Mouse (Mus musculus) cerebellum, adult 9-11 months (tissue): ENCODE measurements around the gene Tgfb1.
"Not testable (repeated sequence)": the region's sequence is repeated elsewhere in the genome, so short reads cannot be mapped to it uniquely, and the experiment has no call there.

ENCODE experiments used
- DNase-seq: peaks from one replicate; pipeline ENCODE4 v3.0.0; 2022

The Tgfb1 gene

DNA sequence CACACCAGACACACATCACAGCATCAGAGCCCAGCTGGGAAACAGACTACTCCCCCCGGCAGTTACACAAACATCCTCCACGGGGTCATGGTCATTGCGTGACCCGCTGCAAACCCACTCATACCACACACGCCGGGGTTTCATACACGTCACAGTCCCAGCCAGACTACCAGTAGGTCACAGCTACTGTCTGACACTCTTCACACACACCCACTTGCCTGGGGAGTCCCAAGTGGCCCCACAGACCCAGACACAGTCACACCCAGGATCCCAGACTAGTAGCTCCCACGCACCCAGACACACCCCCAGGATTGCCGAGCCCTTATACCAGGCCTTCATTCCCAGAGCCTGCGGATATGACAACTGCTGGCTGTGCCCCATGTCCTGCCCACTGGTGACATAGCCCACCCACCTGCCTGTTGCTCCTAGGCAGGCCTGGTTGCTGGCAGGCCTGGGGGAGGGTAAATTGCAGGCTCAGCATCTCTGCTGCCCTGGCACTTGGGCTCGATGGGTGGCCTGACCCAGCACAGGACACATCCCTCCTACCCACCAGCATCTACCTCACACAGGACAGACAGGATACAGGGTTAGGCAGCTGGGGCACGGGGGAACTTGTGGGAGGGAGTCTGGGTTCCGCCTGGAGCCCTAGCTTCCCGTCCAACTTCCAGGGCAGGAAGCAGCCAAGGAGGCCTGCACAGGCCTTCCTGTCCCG, 20.9 kb downstream of the Tgfb1 start:
- DNase-seq, result no peak

DNA sequence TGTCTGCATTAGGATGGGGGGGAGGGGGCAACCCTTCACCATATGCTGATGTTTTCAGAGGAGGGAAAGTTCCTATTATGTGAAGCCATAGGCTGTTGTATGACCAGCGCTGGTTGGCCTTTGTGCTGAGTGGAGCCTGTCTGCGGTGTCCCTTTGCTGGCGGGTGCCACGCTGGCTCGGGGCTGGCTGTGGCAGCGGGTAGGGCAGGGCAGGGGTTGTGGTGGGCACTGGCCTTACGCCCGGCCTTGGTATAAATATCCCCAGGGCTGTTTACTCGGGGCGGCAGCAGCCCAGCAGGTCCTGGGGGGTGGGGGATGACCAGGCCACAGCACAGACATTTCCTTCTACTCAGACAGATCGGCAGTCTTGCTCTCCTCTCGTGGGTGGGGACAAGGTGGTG, 23.2 kb downstream of the Tgfb1 start:
- DNase-seq, result no peak

DNA sequence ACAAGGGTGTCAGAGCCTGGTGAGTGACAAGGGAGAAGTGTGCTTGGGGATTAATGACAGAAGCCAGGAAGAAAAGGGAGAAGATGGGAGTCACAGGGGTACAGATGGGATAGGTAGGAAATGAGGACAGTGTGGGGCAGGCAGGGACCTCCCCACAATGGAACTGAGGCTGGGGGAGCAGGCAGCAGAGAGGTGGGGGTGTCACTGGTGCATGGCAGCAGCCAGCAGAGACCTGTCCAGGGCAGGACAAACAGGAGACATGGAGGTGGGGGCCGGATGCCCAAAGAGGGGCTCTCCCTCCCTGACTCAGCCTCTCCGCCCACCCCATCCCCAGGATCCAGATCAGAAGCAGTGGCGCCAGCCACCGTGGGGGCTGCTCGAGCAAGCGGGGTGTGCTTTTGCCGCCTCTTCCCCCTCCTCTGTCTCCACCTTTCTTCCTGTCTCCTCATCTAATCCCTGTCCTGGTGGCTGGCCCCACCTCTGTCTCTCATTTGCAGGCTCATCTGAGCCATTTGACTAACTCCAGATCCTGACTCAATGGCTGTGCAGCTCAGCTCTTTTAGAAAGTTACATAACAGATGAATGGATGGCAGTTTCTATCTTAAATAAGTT, 23.8 kb downstream of the Tgfb1 start:
- DNase-seq, result no peak

DNA sequence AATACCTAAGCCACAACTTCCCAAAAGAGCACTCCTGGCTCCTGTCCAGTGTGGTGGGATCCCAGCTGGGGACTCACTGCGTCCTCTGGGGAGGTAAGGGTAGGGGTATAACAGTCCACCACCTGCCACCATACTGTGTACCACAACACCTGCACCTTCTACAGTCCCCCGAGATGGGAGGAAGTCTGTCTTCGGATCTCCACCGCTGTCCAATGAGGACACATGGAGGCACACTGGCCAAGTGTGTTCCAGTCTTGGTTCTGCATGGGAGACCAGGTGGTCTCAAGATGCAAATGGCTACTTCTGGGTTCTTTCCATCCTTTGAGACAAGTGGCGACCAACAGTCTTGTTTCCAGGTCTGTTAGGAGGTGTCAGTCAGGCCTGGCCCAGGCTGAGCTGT, 24.4 kb downstream of the Tgfb1 start:
- DNase-seq, result no peak

DNA sequence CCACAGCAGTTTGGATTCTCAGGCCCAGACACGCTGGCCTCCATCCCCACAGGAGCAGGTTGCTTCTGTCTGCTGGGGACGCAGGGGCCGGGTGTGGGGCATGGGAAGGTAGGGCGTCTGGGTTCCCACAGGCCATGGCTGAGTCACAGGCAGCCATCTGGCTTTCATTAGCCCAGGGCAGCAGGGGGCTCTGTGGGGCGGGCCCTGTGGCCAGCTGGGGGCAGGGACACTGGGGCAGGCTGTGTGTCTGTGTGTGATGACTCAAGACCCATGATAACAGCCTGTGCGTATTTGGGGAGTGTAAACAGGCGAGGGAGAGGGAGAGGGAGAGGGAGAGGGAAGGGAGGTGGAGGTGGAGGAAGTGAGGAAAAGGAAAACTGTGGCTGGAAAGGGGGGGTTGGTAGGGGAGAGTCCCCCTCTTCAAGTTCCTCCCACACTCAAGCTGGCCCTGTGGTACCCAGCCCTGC, 25.0 kb downstream of the Tgfb1 start:
- peak; percentile 76 for DNase-seq

DNA sequence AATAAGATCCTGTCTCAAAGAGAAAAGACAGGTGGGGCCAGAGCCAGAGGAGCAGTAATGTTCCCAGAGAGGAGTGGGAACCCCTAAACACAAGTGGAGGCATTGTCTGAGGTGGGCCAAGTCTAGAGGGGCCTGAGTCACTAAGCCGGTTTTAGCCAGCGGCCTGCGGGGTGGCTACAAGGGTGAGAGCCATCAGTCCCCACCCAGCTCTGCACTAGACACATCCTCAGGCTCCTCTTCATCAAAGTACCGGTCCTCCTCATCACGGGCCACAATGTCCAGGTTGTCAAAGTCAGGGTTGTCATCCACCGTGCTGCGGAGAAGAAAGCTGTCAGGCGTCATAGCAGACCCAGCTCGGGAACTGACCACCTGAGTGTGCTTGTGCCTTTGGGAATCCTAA, 26.0 kb downstream of the Tgfb1 start:
- no peak for DNase-seq

DNA sequence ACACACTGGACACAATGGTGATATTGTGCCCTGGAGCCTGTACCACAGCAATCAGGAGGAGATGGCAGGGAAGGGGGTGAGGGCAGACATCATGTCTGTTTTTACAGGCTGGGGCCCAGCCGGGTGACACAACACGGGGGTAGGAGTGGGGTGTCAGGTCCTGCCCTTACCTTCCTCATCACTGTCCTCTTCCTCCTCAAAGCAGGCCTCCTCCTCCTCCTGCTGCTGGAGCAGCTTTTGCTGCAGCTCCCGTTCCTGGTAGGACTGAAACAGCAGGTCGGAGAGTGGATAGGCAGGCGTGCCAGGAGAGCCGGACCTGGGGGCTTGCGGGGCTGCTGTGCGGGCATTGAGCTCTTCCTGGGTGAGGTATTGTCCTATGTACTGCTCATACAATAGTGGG, 27.8 kb downstream of the Tgfb1 start:
- no peak for DNase-seq

DNA sequence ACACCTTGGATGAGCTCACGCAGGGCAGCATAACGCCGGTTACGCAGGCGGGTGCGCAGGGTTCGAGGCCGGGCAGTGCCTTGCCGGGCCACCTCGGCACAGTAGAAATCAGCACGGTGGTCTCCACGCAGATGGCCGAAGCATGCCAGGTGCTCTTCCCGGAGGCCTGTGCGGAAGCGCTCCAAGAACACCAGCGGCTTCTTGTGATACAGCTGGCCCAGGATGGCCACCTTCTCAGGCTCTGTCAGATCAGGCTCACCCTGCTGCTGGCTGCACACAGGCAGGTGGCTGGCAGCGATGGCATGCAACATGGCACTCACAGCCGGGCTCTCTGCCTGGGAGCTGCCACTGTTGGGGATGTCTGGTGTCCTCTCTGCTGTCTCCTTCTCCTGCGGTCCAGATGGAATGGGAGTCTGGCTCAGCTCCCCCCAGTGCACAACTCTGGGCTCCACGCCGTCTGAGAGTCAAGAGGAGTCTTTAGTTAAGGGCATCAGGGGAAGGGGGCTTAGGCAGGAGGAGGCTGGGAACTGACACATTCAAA, 29.0 kb downstream of the Tgfb1 start:
- DNase-seq, result no peak

DNA sequence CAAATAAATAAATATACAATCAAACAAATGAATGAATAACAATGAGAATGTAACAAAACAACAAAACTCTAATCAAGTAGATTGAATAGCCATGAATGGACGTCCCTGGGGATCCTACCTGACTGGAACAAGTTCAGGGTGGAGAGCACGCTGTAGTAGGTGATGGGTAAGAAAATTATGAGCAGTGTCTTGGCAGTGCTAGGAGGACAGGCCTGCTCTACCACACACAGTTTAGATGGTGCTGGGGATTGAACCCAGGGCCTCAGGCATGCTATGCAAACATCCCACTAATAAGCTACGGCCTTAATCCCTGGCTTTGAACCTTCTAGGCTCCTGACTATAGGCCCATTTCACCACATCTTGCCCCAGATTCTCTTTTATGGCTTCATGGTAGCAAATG, 30.7 kb downstream of the Tgfb1 start:
- peak; percentile 26 for DNase-seq

DNA sequence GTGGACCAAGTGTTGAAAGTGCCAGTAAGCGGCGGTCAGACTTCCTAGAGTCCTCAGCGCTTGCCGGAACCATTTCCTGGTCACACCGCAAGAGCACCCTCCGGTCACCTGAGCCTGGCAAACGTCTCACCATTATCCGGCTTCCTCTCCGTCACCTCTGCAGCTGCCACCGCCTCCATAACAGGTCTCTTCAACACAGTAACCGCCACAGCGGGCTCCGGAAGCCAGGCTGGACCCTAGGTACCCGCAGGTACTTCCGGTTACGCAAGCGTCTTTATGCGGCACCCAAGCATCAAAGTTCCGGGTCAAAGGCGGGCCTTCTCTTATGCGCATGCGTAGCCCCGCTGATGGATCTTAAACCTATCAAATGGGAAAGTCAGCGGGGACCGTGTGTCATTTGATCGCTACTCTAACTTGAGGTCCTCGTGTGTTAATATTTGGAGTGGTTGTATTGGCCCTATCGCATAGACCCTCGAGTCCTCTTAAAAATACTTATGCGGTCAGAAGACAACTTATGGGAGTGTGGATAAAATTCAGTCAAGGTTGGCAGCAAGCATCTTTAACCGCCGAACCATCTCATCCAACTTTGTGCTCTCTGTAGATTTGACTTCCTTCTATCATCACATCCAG, 32.1 kb downstream of the Tgfb1 start, which contains the start of gene Ccdc97:
TSS of gene Ccdc97 (minus strand) at position 301 of the 630 bp plus-strand sequence.
- peak; percentile 95 for DNase-seq

DNA sequence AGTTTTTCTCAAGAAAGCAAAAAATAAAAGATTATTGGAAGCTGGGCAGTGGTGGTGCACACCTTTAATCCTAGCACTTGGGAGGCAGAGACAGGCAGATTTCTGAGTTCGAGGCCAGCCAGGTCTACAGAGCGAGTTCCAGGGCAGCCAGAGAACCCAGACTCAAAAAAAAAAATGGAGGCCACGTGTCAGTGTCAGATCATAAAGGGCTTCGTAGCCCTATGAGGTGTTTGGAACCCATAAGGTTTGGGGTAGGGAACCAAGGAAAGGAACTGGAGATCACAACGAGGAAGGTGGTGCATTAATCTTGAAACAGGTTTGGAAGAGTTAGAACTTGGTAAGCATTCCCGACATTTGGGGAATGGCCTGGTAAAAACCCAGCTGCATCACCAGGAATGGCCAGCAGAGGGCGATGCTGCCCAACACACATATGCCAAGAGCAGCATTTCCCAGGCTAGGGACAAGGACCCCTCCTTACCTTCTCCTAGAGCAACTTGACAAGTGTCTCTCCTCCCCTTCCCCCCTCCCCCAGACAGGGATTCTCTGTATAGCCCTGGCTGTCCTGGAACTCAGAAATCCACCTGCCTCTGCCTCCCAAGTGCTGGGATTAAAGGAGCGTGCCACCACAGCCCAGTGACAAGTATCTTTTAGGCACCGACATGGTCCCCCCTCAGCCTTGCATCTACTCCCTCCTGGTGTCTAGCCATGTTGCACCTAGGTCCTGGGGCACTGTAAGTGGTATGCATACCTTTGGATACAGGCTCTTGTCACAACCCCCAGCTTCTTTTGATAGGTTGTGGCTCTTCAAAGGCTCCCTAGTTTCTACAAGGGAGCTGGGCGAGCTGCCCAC, 33.2 kb downstream of the Tgfb1 start:
- peak; percentile 74 for DNase-seq

DNA sequence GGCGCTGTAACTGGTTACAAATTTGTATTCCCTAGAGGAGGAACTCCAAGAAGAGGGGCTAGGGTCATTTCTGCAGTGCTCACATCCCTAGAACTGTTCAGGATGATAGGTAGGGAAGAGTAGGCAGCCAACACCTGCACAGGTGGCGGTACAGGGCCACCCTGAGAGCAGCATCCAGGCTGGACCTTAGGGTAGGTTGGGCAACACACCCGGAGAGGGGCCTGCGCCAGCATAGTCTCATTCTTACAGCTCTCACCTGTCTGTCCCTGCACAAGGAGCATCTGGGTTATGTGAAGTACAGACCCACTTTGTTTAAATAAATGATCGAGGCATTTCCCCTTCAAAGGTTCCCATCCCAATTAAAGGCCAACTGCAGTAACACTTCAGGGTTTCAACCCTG, 34.0 kb downstream of the Tgfb1 start:
- DNase-seq, result no peak

DNA sequence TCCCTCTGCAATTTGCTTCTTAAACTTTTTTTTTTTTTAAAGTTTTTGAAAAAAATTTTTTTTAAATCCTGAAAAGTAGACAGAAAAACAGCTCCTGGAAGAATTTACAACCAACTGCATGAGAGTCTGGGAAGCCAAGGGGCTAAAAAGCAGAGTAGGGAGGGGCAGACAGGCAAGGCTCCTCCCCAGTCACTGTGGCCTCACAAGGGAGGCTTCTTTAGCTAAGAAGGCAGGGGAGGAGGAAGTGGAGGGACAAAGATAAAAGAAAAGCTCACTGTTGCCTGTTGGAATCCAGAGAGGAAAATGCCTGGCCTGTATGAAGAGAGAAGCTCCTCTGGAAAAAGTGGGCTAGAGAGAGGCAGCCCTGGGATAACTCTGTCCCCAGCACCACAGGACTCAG, 35.0 kb downstream of the Tgfb1 start:
- DNase-seq, result not testable (repeated sequence)

DNA sequence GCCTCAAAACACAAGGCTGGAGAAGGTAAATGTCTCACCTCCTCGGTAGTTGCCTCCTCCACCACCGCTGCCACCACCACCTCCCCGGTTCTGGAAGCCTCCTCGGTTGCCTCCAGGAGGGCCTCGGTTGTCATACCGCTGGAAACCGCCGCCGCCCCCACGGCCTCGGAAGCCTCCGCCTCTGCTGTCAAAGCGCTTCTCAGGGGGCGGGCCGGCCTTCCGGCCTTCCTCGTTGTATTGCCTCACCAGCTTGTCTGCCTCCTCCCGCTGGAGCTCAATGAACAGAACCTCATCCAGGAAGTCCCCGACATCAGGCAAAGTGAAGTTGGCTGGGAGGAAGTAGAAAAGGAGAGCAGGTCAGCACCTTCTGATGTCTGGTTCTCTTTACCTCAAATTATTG, 39.1 kb downstream of the Tgfb1 start:
- no peak for DNase-seq

DNA sequence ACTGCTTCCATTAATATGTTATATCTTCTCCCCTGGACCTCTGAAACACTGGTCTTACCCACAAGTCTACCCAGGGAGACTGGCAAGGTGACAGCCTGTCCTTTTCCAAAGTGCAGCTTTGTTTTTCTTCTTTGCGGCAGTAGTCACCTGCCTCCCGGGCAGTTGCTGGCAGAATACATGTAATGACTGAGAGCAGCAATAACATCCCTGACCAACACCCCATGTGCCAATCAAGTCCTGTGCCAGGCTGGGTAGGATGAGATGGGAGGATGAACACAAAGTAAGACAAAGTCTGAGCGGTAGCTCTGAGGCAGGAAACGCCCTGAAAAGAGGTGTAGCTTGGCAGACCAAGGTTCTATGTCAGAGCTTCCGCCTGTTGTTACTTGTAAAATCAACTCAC, 41.0 kb downstream of the Tgfb1 start:
- DNase-seq, result no peak

DNA sequence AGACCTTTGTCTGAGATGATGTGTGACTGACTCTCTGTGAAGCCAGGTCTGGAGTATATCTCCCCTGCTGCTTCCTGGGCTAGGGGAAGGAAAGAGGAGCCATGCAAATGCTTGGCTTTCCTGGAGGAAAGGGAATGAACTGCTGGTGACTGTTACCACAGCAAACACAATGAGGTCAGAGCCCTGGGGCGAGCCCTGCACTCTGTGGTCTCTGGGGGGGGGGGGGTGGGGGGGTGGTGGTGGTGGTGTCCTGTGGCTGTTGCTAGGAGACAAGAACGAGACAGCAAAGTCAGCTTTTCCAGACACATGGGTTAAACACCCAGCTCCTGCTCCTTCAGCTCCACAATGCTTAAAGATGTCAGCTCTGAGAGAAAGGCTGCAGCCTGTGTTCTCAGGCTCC, 42.6 kb downstream of the Tgfb1 start:
- DNase-seq, result no peak

DNA sequence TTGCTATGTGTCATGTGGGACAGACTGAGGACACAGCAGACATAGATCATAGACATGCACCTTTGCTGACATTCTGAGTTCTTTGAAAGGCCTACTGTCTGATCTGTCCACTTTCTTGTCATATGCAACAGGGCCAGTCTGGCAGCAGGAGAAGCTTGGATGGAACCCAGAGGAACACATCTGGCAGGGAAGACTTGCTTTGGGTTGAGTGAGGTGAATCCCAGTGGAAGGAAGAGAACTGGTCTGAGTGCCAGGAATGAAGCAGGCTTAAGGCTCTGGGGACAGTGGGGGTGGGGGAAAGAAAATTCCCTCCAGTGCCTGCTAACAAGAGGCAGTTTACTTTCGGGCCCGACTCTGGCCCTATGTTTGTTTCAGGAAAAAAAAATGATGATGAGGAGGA, 43.1 kb downstream of the Tgfb1 start:
- DNase-seq, result no peak

DNA sequence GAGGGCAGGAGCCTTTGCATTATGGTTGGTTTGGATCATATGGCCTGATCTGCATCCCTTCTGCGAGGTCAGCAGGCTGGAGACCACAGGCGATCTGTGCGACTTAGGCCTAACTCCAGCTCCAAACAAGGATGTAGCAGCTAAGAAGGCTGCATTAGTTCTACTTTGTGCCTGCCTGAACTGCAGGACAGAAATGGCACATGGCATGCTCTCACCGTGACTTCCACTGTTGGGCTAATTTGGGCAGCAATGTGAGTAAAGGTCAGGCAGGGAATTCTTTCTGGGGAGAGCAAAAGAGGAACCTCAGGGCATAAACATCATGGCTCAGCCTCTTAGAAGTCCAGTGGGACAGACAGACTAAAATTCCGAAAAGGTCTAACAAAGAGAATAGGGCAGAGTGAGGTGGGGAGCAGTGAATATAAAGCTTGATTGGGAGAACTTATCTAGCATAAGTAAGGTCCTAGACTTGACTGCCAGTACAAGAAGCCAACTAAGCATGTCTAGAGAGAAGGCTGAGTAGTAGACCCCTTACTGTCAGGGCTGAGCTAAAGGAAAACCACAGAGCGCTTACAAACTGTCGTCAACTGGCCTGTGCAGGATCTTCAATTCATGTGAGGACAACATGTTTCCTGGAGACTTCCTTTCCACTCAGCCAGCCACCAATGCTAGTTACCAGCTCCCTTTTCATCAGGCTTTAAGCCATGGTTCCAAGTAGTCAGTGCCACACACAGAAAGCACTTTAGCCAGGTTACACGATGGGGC, 44.7 kb downstream of the Tgfb1 start:
- no peak for DNase-seq

DNA sequence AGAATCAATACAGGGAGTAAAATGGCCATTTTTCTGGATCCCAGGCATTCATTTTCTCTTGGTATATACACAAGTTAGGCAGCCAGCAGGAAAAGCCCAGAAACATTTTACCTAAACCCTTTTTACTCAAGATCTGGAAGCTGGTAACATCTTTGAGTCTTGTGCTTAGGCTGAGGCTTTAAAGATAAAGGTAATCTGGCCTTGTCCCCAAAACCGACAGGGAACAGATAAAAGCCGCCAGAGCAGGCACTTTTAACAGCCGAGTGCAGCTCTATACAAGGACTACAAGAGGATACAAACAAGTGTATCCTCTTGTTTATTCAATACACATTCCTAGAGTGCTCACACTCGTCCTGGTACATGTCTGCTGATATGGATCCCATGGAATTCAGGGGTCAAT, 48.2 kb downstream of the Tgfb1 start:
- no peak for DNase-seq

DNA sequence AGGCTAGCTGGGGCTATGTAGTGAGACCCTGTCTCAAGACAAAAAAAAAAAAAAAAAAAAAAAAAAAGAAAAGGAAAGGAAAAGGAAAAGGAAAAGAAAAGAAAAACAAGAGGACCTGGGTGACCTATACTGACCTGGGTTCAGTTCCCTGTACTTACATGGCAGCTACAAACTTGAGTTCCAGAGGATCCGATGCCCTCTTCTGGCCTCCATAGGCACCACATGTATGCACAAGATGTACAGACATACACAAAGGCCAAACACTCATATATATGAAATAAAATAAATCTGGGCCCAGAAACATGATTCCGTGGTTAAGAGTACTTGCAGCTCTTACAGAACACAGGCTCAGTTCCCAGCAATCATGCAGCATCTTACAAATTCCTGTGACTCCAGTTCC, 50.1 kb downstream of the Tgfb1 start:
- no peak for DNase-seq

DNA sequence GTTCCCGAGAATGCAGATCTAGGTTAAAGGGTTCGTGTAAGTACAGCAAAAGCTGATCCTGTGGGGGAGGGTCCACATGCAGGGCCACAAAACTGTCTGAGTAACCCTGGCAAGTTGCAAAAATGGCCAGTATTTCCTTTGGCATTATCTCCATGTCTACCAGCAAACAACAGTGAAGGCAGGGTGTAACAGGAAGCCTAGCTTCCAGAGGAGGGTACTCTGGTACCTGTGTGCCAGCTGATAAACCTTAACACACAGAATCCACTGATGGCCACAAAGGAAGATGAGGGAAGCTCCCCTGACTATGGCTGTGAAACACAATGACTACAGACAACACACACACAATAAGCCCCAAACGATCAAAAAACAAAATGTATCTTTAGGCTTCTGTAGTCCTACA, 51.5 kb downstream of the Tgfb1 start:
- no peak for DNase-seq

DNA sequence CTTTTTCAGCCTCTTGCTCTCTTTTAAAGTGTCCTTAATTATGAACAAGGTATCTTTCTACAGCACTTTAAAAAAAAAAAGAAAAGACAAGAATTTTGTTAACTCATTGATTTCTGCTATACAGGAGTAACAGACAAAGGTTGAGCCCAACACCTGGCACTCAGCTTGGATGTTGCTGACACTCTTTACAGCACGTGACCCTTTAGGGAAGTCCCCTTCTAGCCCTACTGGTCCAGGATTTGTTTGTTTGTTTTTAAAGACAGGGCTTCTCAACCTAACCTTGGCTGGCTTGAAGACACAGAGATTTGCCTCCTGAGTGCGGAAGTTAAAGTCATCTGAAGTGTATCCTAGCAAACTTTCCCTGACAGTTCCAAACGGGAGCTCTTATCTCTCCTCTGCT, 60.0 kb downstream of the Tgfb1 start:
- no peak for DNase-seq
